Mouse (Mus musculus) embryonic facial prominence, embryonic 14.5 days (tissue): ENCODE measurements around the gene Fcrla. TPM values are rescaled to one million over a fixed set of nuclear protein-coding genes. Genes with fewer than 3 reads are reported as not detected.

Experiments
- ATAC-seq: fragments of 200-750 bp; cut with Nextera tagmentation; 2 replicates; pipeline ENCODE4 v1.8.0; 2017; ENCODE audit warnings: low read depth, moderate number of reproducible peaks, moderate TSS enrichment
- DNase-seq: peaks from one replicate; pipeline ENCODE4 v3.0.0-alpha.2; 2015; ENCODE audit warnings: low spot score
- H3K27ac ChIP-seq: fragments of 300-500 bp; sonication (generic); replicated peaks from 2 replicates; pipeline ENCODE4 v1.5.1; 2014; ENCODE audit warnings: low read depth, mild to moderate bottlenecking, low read length, moderate library complexity
- H3K27me3 ChIP-seq: fragments of 300-500 bp; sonication (generic); replicated peaks from 2 replicates; pipeline ENCODE4 v1.6.1; 2014; ENCODE audit warnings: low read length; ENCODE audit not compliant: control insufficient read depth, insufficient read depth
- H3K36me3 ChIP-seq: fragments of 300-500 bp; sonication (generic); 2 replicates; pipeline ENCODE4 v1.6.1; 2014; ENCODE audit warnings: low read length, mixed read lengths; ENCODE audit not compliant: control insufficient read depth, insufficient read depth
- H3K4me1 ChIP-seq: fragments of 300-500 bp; sonication (generic); 2 replicates; pipeline ENCODE4 v1.6.1; 2014; ENCODE audit warnings: antibody characterized with exemption, low read length; ENCODE audit not compliant: control insufficient read depth, insufficient read depth
- H3K4me2 ChIP-seq: fragments of 300-500 bp; sonication (generic); 2 replicates; pipeline ENCODE4 v1.6.1; 2014; ENCODE audit warnings: low read depth, mild to moderate bottlenecking, low read length, moderate library complexity, mixed read lengths
- H3K4me3 ChIP-seq: fragments of 300-500 bp; sonication (generic); 2 replicates; pipeline ENCODE4 v1.5.1; 2014; ENCODE audit warnings: low read depth, mild to moderate bottlenecking, low read length
- H3K9ac ChIP-seq: fragments of 300-500 bp; sonication (generic); 2 replicates; pipeline ENCODE4 v1.6.1; 2014; ENCODE audit warnings: low read depth, mild to moderate bottlenecking, low read length, moderate library complexity, mixed read lengths
- H3K9me3 ChIP-seq: fragments of 300-500 bp; sonication (generic); 2 replicates; pipeline ENCODE4 v1.6.1; 2016; ENCODE audit warnings: low read length; ENCODE audit not compliant: control insufficient read depth
- WGBS: fragments of 180-500 bp; shearing (Covaris S2); extraction: QIAGEN DNeasy Blood & Tissue Kit; methylation state at CpG from one replicate; pipeline ENCODE4 v1.1.7; 2014; 5-methylcytosine and 5-hydroxymethylcytosine counted together
- polyA plus RNA-seq: library from polyadenylated mRNA; unstranded; fragments of >200 nt; fragmentation: Nextera tagmentation; extraction: Ambion mirVana; gene quantifications from 2 replicates; pipeline ENCODE4 v1.2.1, GENCODE M21; 2014

Fcrla gene
- polyA plus RNA-seq, 1 experiment from 2014 or later = not detected

GRCm38 (mm10) chr1:170871402-170871801, 56.0 kb downstream of the Fcrla start:
- no peak overlapping the region for H3K9ac ChIP-seq
- no peak overlapping the region for H3K27ac ChIP-seq
- no peaks in the 10 kb centered on the region for H3K9me3 ChIP-seq
- WGBS = 92% methylated on average over 6 of the region's 6 CpGs
- DNase-seq = no peak
- H3K4me2 ChIP-seq = no peak overlapping the region
- peaks cover 40% of the 10 kb centered on the region for H3K36me3 ChIP-seq
- H3K4me3 ChIP-seq = no peak overlapping the region
- 0 out of 2 replicates have a peak, but pooled peaks cover 4% of the 10 kb centered on the region for H3K4me1 ChIP-seq
- ATAC-seq = no peak
- no peaks in the 10 kb centered on the region for H3K27me3 ChIP-seq

GRCm38 (mm10) chr1:170868905-170869283, 58.5 kb downstream of the Fcrla start:
- WGBS = 17% methylated on average over 14 of the region's 14 CpGs
- Histone ChIP-seq H3K4me3 (peak overlapping the region; percentile 84), H3K27me3 (no peaks in the 10 kb centered on the region), H3K9ac (peak overlapping the region; percentile 79), H3K4me2 (peak overlapping the region; percentile 78), H3K36me3 (peaks cover 18% of the 10 kb centered on the region), H3K9me3 (no peaks in the 10 kb centered on the region), H3K27ac (no peak overlapping the region), H3K4me1 (0 out of 2 replicates have a peak, but pooled peaks cover 4% of the 10 kb centered on the region)
- DNase-seq (no peak), ATAC-seq (no peak)

GRCm38 (mm10) chr1:170868107-170868904, 59.1 kb downstream of the Fcrla start:
- WGBS = under 1% methylated on average over 33 of the region's 33 CpGs
- Histone ChIP-seq H3K4me1 (0 out of 2 replicates have a peak, but pooled peaks cover 4% of the 10 kb centered on the region), H3K9me3 (no peaks in the 10 kb centered on the region), H3K27ac (peak overlapping the region; percentile 57), H3K4me3 (peak overlapping the region; percentile 84), H3K27me3 (no peaks in the 10 kb centered on the region), H3K36me3 (peaks cover 13% of the 10 kb centered on the region), H3K9ac (peak overlapping the region; percentile 79), H3K4me2 (peak overlapping the region; percentile 78)
- peak; percentile 90 for ATAC-seq
- peak; percentile 95 for DNase-seq

GRCm38 (mm10) chr1:170867691-170868105, 59.7 kb downstream of the Fcrla start, which contains the start of gene Atf6:
Gene Atf6 (minus strand): TSS chr1:170867771.
- peak; percentile 96 for DNase-seq
- under 1% methylated on average over 25 of the region's 25 CpGs for WGBS

More at GRCm38 (mm10) chr1:170867691-170868105, 59.7 kb downstream of the Fcrla start, which contains the start of gene Atf6:
- Histone ChIP-seq H3K27me3 (no peaks in the 10 kb centered on the region), H3K4me2 (peak within 1 kb of the TSS; percentile 78), H3K27ac (peak within 1 kb of the TSS; percentile 77), H3K4me3 (peak within 1 kb of the TSS; percentile 84), H3K9ac (peak within 1 kb of the TSS; percentile 79), H3K36me3 (peaks cover 13% of the 10 kb centered on the region), H3K9me3 (no peaks in the 10 kb centered on the region), H3K4me1 (0 out of 2 replicates have a peak, but pooled peaks cover 4% of the 10 kb centered on the region)
- peak; percentile 88 for ATAC-seq

Other genes with a start within 250 kb of the Fcrla start
- gene Atf6, start 59.8 kb downstream of the Fcrla start, polyA plus RNA-seq = 10.8 and 11.7 TPM in 2 replicates
- 1.1 and 1.5 TPM in 2 replicates for gene Gm26620, start 42.5 kb downstream of the Fcrla start, polyA plus RNA-seq
- gene Dusp12, start 42.0 kb downstream of the Fcrla start, polyA plus RNA-seq = 43.7 and 44.7 TPM in 2 replicates
- gene Fcrlb, start 14.6 kb downstream of the Fcrla start, polyA plus RNA-seq = not detected in 2 replicates
- 1.6 and 3.2 TPM in 2 replicates for gene Fcgr2b, start 49.0 kb upstream of the Fcrla start, polyA plus RNA-seq
- 0.81 and 0.92 TPM in 2 replicates for gene Fcgr4, start 91.3 kb upstream of the Fcrla start, polyA plus RNA-seq
- 20.5 and 25.0 TPM in 2 replicates for gene Fcgr3, start 137.4 kb upstream of the Fcrla start, polyA plus RNA-seq
- gene Cfap126, start 186.3 kb upstream of the Fcrla start, polyA plus RNA-seq = 4.4 and 12.3 TPM in 2 replicates
- gene Sdhc, start 223.0 kb upstream of the Fcrla start, polyA plus RNA-seq = 276 and 291 TPM in 2 replicates
- 9.6 and 11.2 TPM in 2 replicates for gene Mpz, start 223.1 kb upstream of the Fcrla start, polyA plus RNA-seq